Mouse (Mus musculus): Measurements from ENCODE around the gene Dusp22.

The Dusp22 gene

GRCm38 (mm10) chr13:30673878-30674277 is 14.1 kb downstream of the Dusp22 start:
- no peak for DNase-seq (ENCODE audit: low spot score)

GRCm38 (mm10) chr13:30678822-30679221 is 19.0 kb downstream of the Dusp22 start:
- no peak for DNase-seq (ENCODE audit: low spot score)

GRCm38 (mm10) chr13:30681866-30682265 is 22.1 kb downstream of the Dusp22 start:
- no peak for DNase-seq (ENCODE audit: low spot score)

DNA sequence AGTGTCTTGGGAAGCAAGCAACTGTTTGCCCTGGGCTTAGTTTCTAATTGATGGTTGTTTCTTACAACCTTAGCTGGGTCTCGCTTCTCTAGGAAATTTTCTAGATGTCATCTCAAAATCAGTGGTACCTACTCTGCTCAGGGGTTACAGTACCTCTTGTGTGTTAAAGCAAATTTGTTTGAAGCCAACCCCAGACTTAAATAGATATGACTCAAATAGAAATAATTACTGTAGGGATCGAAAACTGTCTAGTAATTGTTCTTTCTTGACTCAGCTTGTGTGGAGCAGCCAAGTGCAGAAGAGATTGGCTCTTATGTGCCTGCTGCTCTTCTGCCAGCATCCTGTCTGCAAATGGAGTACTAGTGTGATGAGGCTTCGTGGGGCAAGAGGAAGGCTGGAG is 22.5 kb downstream of the Dusp22 start:
- DNase-seq (ENCODE audit: low spot score) = no peak

- no peak for DNase-seq (ENCODE audit: low spot score)
Measured at GRCm38 (mm10) chr13:30684614-30685122, 24.9 kb downstream of the Dusp22 start.

DNA sequence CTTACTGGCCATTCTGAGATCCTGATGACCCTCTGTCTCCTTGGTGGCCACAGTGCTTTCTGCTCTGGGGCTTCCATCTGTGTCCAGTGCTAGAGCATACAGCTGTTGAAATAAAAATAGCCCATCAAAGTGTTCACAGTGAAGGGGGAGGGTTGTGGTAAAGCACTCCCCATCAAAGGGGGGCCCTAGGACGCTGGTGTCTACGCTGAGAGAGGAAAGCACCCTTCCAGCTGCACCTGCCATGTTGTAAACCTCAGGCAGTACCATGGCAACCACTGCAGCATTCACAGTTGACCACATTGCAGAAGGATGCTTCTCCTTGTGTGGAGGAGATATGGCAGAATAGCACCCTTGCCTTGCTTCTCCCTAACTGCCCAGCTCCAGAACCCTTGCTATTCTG is 26.2 kb downstream of the Dusp22 start:
- no peak for DNase-seq (ENCODE audit: low spot score)

DNA sequence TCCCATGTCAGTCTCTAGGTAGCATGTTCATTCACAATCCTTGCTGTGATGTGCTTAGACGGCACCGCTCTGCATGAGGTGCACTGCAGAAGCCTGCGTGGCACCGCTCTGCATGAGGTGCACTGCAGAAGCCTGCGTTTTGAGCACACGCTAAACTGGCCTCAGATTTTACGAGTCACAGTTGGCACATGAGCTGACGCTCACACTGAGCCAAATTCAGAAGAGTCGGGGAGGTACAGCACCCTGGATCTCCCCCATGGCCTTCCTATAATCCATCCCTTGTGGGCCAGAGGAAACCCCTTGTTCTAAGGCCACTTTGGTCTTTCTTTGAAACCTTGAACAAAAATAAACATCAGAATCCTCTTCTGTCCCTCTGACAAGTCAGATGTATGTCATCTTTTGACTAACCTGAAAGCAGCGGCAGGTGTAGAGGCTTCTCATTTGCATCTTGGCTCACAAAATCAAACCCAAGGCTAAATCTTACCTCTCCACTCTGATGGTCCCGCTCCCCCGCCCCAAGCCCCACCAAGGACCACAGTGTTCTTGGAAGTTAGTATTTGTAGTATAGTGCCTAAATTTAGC is 28.3 kb downstream of the Dusp22 start:
- no peak for DNase-seq (ENCODE audit: low spot score)

- DNase-seq (ENCODE audit: low spot score) = no peak
Measured at GRCm38 (mm10) chr13:30689475-30689874, 29.7 kb downstream of the Dusp22 start.

DNA sequence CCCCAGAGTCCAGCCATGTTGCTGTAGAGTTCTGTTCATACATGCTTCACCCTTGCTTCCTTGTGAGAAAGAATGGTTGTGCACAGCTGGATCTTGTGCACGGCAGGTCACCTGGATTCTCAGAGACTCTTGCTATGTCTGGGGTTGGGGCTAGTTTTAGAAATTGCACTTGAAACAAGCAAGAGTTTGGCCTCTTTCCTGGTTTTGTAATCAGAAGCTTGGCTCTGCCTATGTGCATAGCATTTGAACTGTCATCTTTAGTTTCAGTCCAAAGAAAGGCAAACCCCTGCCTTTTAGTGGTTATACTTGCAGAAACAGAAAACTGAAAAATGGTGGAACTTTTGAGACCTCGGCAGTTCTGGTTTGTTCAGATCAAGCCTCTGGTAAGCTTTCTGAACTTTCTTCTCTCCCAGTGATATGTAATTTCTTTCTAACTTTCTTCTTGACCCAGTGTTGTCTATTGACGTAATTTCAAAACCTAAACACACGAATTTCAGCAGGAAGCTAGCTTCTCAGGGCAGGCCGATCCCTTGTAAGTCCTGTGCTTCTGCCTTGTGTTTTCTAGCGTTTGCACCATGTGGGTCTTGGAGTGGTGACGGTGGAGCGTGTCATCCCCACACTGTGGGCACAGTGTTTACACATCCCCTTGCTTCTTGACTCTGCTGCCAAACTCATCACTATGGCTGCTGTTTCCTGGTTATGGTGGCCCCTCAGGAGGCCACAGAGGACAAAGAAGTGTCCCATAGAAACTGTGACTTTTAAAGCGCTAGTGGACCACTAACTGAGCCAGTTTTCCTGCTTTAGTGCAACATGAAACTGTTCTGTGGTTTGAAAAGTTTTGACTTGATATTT is 31.9 kb downstream of the Dusp22 start:
- no peak for DNase-seq (ENCODE audit: low spot score)

DNA sequence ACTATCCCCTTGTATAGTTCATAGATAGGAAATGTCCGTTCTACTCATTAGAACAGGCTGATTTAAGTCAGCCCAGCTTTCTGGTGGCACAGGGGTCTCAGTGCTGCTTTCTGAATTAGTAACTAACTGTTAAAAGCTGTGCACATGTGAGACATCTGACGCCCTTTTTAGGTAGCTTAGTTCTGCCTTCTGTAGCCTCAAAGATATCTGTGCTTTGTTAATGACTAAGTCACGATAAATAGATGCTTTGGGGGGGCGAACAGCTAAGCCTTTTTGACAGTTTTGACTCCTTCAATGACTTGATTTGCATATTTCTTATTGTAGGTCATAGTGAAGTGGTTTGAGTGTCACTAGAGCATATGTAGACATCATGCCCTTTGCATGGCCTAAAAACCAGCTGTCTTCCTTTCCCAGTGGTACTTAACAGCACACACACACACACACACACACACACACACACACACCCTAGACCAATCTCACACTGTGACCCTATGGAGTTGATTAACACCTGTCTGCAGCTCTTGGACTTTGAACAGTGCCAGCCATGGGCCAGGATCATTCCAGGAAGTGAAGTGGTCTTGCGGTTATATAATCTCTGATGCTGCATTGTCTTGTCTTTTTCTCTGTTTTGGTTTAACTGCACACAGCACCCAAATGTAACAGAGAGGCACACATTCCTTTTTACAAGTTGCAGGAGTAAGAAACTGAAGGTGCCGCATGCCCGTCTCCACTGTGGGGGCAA is 33.0 kb downstream of the Dusp22 start:
- DNase-seq (ENCODE audit: low spot score) = no peak

- no peak for DNase-seq (ENCODE audit: low spot score)
Measured at GRCm38 (mm10) chr13:30695232-30695631, 35.4 kb downstream of the Dusp22 start.

GRCm38 (mm10) chr13:30695890-30696289 is 36.1 kb downstream of the Dusp22 start:
- DNase-seq (ENCODE audit: low spot score) = no peak

DNA sequence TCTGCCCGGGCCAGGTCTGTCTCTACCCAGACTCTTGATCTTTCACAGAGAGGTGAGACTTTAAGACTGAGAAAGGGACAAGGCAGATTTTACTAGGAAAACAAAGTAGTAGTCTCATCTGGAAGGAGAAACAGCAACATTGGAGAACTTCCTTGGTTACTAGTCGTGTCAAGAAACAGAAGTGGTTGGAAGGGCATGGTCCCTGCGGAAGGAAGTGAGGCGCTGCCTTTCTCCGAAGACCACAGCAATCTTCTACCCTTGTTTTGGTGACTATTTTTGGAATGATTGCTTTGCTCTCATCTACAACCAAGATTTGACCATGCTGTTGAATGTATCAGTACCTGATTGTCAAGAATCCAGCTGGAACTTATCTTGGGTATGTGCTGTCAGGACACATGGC is 38.1 kb downstream of the Dusp22 start:
- no peak for DNase-seq (ENCODE audit: low spot score)

DNA sequence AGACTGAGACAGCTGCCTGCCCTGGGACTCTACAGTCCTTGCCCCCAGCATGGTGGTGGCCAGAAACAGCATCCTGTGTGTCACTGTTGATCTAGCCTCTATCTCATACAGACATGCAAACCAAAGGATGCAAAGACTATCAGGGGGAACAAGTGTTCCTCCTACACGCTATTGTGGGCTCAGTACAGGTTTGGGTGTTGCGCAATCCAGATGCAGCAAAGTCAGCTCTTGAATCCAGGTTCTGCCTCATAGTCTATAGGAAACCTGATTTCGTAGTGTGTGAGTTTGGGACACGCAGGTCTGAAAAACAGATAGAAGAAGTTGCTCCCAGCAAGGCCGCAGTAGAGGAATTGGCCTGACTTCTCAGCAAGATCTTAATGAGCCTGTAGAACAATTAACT is 42.9 kb downstream of the Dusp22 start:
- DNase-seq (ENCODE audit: low spot score) = no peak

DNA sequence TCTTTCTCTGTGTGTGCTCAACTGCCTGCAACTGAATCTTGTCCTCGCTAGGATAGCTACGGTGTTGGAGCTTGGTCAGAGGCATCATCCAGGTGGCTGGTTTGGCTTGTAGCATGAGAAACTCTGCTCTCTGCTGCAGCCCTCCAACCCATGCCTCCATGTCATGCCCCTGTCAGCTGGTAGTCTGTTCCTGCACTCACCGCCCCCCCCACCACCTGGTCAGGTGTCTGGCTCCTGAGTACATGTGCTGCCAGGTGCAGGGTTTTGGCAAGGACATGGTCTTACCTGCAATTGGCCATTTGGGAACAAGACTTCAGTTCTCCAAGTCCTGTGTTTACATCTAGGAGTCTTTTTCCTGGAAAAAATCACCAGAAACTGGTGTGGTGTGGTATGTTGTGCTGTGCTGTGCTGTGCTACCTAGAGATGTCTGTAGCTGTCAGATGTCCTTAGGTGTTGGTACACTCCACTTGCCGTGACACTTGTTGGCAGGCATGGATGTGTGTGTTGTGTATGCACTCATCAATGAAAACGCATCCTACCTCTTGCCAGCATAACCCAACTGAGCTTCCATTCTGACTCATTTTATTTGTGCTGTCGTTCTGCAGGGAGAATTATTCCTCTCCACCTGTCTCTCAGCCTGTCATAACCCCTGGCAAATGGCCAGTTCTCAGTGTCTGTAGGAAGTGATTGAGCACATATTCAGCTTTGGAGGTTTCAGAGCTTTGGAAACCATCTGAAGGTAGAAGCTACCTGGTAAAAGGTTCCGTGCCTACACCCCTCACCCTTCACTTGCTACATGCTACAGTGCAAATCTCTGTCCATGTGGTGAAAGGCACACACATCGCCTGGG is 44.7 kb downstream of the Dusp22 start:
- DNase-seq (ENCODE audit: low spot score) = no peak

DNA sequence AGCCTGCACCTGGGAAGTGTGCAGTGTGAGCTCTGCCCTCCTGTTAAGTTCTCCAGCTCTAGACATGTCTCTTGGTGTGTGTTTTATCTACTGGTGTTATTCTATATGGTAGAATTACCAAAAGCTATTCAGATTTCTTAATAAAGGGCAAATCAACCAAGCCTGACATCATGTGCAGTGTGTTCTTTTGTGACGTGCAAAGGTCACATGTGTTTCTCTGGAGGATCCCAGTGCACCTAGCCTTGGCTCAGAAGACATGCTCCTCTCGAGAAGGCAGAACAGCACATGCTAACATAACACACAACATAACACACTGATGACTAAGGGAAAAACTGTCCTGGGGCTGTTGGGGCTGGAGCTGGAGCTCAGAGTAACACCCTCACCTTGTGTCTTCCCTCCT is 51.3 kb downstream of the Dusp22 start:
- no peak for DNase-seq (ENCODE audit: low spot score)

- DNase-seq (ENCODE audit: low spot score) = no peak
Measured at GRCm38 (mm10) chr13:30711711-30712110, 51.9 kb downstream of the Dusp22 start.

GRCm38 (mm10) chr13:30712280-30712679 is 52.5 kb downstream of the Dusp22 start:
- DNase-seq (ENCODE audit: low spot score) = no peak

- DNase-seq (ENCODE audit: low spot score) = no peak
Measured at GRCm38 (mm10) chr13:30713621-30714020, 53.8 kb downstream of the Dusp22 start.

GRCm38 (mm10) chr13:30714552-30714951 is 54.8 kb downstream of the Dusp22 start:
- no peak for DNase-seq (ENCODE audit: low spot score)

- DNase-seq (ENCODE audit: low spot score) = no peak
Measured at GRCm38 (mm10) chr13:30715060-30715459, 55.3 kb downstream of the Dusp22 start.

DNA sequence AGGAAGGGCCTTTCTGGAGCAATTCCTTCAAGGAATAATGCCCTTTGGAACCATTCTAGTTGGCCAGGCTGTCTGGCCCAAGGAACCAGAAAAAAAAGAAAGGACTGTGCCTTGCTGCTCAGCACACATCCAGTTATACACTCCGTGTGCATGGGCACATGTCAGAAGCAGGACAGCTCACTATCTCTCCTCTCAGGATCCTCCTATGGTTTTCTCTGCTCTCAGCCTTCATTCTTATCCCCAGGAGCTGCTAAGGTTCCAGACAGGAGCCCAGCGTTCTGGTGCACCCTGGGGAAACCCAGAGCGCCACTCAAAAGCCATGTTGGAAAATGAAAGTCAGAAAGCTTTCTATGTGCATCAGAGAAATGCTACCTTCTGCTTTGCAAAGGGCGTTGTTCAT is 55.8 kb downstream of the Dusp22 start:
- DNase-seq (ENCODE audit: low spot score) = no peak

Data from MN1 (cell line).